Mouse (Mus musculus): ENCODE measurements around the gene Zscan12.

- TF ChIP-seq CTCF (IDR thresholded peaks at IDR 0.05; ENCODE audit: borderline replicate concordance, control insufficient read depth, extremely low read depth, insufficient read depth, low read length, poor library complexity), result no peak
- TF ChIP-seq POLR2A (IDR thresholded peaks at IDR 0.05; ENCODE audit: control insufficient read depth, extremely low read depth, insufficient read depth, low read length, poor library complexity), result no peak
Observed at GRCm38 (mm10) chr13:21417298-21418010, 54.8 kb downstream of the Zscan12 start.

All from thymus, adult 2 months (tissue).